Mouse (Mus musculus): Measurements from ENCODE around the gene Ell3.

Ell3 gene

DNA sequence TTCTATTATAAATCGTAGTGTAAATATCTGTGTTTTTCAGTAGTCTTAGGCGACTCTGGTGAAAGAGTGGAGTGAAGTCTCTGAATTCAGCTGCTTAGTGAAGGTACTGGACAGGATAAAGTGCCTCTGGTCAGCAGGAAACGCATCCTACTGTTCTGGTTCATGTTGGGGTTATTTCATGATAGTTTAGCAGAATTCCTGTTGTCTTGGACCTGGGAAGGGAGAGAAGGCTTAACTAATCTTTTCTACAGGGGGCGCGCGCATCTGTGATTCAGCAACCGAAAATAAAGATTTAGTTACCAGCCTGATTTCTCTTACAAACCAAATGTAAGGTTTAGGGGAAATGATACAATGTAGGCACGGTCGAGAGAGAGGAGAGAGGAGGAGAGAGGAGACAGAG lies 4.1 kb upstream of the Ell3 start:
- DNase-seq (ENCODE audit: low read depth in 1 of 2, low spot score in 2 of 2): no peak

DNA sequence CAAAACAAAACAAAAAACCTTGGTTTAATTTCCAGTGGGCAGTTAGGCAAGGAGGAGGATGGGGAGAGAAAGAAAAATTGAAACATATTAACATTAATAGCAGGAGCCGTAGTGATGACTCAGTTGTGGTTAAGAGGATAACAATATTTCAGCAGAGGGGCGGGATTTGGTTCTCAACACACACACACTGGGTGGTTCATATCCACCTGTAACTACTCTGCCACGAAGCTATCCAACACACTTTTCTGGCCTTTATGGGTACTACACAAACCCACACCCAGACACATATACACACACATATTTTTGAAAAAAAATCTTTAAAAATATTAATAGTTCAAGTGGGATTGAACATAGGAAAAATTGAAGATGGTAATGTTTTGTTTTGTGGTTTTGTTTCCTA lies 2.9 kb upstream of the Ell3 start:
- DNase-seq (ENCODE audit: low read depth in 1 of 2, low spot score in 2 of 2): no peak

DNA sequence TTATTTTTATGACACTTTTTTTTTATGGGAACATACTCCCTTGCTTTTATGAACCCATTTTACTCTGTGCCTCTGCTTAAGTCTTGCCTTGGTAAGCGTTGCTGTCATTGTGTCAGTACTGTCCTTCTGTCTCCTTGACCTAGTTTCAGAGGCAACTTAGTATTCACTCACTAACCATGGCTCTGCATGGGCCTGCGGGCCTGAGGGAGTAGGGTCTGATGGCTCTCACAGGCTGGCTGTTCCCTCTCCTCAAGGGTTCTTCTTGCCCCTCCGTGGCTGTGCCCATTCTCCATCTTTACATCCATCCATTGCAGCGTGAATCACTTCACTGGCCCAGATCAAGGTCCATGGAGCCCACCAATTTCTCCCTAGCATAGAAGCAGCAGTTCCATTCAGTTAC lies 2.4 kb upstream of the Ell3 start:
- DNase-seq (ENCODE audit: low read depth in 1 of 2, low spot score in 2 of 2): no peak

DNA sequence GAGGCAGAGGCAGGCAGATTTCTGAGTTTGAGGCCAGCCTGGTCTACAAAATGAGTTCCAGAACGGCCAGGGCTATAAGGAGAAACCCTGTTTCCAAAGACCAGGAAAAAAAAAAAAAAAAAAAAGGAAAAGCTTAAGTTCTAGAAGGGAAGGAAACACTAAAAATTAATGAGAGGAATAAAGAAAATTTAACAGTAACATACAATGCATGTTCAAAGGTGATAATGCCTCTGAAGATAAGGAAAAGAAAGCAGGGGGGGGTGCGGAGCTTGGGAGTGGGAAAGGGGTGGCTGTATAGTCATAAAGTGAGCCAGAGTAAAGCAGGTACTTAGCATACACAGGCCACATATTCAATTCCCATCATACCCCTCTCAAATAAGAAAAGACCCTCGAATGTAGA lies 1.0 kb upstream of the Ell3 start:
- DNase-seq (ENCODE audit: low read depth in 1 of 2, low spot score in 2 of 2): no peak

DNA sequence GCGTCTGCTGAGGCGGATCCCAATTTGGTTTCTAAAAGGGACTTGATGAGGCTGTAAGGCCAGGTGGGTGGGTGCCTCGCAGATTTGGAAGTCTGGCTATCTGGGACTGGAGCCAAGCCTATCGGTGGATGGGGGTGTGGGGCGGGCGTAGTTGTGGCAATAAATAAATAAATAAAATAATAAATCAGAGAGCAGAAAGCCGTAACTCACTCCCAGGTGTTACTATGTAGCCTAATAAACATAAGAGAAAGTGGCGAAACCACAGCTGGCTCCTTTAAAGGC lies 1.1 kb downstream of the Ell3 start:
- no peak for DNase-seq (ENCODE audit: low read depth in 1 of 2, low spot score in 2 of 2)

DNA sequence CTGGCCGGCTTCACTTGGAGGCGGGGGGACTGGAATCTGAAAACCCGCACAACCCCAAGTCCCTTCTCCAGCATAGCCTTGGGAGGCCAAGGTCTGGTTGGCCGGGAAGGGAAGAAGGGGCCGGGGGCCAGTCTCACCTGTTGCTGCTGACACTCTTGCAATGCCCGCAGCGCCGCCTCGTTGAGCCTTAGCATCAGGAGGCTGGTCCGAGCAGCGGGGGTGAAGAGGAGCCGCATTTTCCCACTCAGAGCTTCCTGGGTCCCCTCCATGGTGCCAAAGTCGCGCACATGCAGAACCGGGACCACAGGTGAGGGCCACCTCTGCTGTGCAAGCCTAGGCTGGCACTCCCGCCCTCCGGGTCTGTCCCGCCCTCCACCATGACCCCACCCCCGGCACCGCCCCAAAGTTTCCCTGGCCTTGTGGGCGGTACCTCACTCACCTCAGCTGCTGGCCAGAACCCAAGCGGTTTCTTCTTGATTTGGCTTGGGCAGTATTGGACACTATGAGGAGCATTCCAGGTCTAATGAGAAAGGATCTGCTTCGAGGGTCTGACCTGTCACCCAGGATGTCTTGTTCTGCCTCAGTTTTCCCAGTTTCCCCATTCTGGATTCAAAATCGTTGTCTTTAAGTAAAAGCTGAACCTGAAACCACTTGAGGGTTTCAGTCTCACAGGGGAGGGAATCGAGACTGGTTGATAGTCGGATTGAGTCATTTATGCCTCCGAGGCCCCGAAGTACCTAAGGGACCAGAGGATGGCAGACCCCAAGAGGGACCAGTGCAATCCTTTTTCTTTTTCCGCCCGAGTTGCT lies 1.6 kb downstream of the Ell3 start:
- DNase-seq (ENCODE audit: low read depth in 1 of 2, low spot score in 2 of 2): peak in 1 of 2 experiments; percentile 12

DNA sequence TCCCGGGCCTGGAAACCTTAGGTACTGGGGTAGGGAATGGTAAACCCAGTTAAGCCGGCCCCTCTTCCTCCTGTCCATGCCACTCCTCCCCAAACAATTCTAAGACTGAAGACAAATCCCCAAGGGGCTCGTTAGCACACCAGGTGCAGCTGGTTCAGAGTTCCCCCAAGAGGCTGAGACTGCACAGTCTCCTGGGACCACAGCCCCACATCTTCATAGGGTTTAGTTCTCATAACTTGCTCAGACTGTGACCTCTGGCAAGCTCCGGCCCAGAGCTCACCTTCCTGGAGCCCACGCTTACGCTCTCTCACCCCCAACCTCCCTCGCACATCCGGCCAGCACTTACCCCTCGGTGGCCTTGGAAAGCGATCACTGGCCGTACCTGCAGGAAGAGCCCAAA lies 2.3 kb downstream of the Ell3 start:
- no peak for DNase-seq (ENCODE audit: low read depth in 1 of 2, low spot score in 2 of 2)

DNA sequence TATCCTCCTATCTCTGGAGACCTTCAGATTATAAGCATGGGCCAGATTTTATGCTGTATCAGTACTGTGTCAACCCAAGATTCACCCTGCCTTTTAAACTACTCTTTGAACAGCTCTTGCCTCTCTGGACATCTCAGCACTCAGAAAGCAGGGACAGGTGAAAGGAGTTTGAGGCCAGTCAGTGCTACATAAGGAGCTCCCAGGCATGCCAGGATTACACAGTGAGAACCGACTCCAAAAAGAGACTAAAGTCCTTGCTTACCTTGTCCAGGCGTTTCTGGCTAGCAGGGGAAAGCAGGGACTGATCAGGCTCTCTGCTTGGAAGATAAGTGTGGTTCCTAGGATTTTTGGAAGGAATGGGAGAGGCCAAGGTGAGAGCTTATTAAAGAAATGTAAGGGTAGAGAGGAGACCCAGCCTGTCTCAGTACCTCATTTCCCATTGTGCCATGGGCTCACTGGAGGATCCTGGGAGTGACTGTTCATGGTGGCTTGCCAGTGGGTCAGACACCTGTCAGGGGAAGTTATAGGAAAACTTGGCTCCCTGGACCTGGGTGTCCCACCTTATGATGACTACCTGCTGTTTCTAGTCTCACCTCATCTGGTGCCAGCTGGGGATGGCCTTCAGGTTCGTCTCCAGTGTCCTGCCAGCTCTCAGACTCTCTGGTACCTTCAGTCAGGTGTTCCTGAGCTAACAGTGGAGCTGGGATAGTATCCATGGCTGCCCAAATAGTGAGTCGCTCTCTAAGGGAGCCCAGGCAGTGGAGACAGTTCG lies 3.1 kb downstream of the Ell3 start:
- no peak for DNase-seq (ENCODE audit: low read depth in 1 of 2, low spot score in 2 of 2)

DNA sequence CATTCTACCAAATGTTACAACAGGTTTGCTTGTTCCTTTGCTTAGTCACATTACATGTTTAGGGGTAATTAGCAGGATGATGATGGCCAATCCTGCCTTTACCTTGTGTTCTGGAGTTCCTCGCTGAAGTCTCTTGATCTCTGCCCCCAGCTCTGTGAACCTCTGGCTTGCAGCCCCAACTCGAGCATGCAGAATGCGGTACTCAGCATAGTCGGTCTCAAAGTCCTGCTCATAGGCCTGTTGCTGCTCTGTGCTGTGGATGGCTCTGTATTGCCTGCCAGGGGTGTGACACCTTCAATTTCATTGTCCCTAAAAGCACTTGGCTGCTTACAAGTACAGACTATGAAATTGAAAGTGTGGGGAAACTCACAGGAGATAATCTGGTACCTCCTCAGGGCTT lies 4.3 kb downstream of the Ell3 start:
- no peak for DNase-seq (ENCODE audit: low read depth in 1 of 2, low spot score in 2 of 2)

DNA sequence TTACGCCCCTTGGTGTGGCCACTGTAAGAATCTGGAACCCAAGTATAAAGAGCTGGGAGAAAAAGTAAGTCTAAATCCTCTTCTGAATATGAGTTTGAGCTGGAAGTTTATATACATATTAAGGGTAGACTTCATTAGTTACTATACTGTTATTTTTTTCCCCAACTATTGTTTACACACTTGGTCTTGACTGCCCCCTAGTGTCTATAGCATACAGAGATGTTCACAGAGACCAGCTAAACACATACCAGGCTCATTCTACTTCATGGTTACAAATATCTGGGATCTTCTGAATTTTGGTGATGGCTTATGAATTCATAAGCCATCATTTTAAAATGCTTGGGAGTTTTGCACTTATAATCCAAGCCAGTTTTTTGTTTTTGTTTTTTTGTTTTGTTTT lies 9.2 kb downstream of the Ell3 start:
- DNase-seq (ENCODE audit: low read depth in 1 of 2, low spot score in 2 of 2): no peak

DNA sequence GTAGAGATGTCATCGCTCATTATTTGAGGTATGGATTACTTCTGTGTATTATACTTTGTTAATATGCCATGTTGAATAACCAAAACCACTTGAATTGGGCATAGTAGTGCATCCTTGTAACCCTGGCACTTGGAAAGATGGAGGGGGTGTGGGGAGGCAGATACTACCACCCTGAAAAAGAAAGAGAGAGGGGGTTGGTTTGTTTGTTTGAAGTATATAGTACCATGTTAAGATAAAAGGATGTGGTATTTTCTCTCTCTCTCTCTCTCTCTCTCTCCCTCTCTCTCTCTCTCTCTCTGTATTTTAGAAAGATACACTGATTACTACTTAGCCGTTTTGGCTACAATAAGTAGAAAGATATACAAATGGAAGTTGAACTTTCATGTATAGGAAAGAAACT lies 18.2 kb downstream of the Ell3 start:
- DNase-seq (ENCODE audit: low read depth in 1 of 2, low spot score in 2 of 2): no peak

DNA sequence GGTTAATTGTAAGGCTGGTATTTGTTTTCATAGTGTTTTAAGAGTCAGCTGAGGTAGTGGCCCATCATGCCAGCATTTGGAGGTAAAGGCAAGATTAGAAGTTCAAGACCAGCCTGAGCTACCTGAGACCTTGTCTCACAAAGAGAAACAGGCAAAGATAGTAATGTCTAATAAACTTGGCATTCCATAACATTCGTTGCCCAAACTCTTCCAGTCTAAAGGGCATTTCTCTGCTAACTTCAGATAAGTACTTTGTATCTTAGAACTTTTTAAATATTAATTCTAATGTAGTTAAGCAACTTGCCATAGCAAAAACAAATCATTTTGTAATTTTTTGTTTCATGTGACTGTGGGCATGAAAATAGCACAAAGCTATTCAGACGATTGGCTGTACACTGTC lies 20.9 kb downstream of the Ell3 start:
- no peak for DNase-seq (ENCODE audit: low read depth in 1 of 2, low spot score in 2 of 2)

DNA sequence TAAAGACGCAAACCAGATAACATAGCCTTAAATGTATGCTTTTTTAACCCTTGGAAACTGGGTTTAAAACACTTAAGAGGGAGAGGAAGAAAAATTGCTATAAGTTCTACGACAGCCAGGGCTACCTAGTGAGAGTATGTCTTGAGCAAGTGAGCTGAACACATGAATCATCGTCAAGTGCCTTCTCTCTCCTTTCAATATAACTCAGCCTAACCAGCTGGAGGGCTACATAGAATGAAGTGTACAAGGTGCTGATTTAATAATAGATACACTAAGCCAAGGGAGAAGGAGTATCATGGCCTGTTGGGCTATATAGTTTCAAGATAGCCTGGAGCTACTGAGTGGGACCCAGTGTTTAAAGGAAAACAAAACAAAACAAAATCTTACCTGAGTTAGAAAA lies 25.6 kb downstream of the Ell3 start:
- no peak for DNase-seq (ENCODE audit: low read depth in 1 of 2, low spot score in 2 of 2)

DNA sequence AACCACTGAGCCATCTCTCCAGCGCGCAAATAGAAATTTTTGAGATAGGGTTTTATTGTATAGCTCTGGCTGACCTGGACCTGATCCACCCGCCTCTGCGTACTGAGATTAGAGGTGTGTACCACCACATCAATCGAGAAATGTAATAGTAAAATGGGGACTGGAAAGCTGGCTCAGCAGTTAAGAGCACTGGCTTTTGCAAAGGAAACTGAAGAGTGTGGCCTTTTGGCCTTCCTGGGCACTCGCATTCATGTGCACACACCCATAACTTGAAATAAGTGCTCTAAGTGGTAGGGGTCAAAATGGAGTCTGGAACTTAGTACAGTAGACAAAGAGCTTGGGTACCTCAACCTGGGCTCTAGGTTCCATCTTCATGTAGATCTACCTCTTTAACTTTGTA lies 27.7 kb downstream of the Ell3 start:
- no peak for DNase-seq (ENCODE audit: low read depth in 1 of 2, low spot score in 2 of 2)

DNA sequence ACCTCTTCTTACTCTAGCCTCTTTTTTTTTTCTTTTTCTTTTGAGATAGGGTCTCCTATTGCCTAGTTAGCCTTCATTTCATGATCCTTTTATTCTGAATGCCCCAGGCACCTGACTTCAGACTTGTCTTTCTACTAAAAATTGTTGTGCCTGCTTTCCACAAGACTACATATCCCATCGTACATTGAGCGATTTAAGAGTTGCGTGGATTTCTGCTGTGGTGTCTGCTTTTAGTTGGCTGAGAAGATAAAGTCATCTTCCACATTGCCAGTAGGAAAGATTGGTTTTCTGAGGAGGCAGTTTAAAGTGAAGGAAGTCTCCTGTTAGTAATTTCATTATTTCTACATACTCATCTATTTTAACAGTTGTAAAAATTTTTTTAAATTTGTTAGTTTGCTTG lies 28.5 kb downstream of the Ell3 start:
- DNase-seq (ENCODE audit: low read depth in 1 of 2, low spot score in 2 of 2): no peak

DNA sequence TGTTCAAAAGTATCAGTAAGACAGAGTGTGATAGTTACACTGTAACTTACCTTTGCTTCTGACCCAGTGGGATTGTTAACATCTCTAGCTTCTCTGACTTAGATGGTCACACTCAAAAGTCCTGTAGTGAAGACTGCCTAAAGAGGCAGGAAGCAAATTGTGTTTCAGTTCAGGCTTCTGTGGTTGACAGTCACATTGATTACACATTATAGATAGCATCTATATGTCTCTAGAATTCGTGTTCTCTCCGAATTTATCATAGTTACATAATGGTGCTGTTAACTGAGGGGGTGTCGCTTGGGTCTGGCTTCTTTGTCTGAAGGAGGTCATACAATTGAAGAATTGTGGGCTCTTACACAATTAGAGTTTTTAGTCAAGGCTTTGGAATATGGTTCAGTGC lies 29.0 kb downstream of the Ell3 start:
- DNase-seq (ENCODE audit: low read depth in 1 of 2, low spot score in 2 of 2): no peak

DNA sequence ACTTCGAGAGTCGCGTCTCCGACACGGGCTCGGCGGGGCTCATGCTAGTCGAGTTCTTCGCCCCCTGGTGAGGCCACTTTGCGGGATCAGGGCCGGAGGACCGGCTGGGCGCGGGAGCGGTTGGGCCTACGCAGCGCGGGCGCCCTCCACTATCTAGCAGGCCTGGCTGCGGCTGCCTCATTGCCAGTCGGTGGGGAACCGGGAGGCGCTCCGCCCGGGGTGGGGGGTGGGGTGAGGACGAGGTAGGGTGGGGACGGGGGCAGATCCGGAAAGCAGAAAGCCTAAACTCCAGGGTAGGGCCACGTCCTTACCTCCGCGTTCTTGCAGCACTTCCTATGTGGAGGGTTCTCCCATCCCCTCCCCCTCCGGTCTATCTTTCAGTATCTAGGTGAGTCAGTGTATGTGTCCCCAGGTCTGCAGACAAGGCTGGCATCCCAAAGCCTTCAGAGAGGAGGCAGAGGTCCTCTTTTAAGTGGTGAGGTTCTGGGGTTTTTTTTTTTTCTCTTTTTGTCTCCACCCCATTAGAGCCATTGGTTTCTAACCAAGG lies 29.9 kb downstream of the Ell3 start:
- DNase-seq (ENCODE audit: low read depth in 1 of 2, low spot score in 2 of 2): no peak

DNA sequence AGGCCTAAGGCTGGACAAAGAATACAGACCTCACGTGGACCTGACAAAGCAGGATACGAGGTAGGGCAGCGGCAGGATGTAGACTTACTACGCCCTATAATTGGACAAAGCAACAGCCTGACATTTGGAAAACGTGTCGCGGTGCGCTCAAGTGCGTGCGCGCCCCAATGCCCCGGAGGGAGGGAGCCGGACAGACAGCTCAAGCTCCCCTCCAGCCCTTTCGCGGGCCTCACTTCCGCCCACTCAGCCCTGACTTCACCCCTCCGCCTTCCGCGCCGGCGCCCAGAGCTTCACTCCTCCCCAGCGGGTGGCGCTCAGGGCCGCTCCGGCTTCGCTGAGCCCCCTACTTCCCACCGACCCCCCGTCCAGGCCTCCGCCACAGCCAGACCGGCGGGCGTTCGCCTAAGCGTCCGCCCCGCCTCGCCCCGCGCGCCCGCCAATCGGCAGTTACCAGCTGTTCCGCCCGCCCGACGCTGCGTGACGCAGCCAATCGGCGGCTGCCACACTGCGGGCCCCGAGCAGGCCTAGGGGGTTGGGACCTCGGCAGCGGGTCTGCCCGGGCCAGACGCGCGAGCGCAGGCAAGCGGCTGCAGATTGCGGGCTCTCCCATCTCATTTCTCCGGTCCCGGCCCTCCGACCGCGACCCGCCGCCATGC lies 30.6 kb downstream of the Ell3 start, which contains the start of the genes Pdia3 and Catsper2:
Gene Pdia3, plus strand, starts transcription at position 389 of the 656 bp plus-strand sequence.
Gene Catsper2, minus strand, starts transcription at position 406 of the 656 bp plus-strand sequence.
- DNase-seq (ENCODE audit: low read depth in 1 of 2, low spot score in 2 of 2): peak; percentile 83 to 89

DNA sequence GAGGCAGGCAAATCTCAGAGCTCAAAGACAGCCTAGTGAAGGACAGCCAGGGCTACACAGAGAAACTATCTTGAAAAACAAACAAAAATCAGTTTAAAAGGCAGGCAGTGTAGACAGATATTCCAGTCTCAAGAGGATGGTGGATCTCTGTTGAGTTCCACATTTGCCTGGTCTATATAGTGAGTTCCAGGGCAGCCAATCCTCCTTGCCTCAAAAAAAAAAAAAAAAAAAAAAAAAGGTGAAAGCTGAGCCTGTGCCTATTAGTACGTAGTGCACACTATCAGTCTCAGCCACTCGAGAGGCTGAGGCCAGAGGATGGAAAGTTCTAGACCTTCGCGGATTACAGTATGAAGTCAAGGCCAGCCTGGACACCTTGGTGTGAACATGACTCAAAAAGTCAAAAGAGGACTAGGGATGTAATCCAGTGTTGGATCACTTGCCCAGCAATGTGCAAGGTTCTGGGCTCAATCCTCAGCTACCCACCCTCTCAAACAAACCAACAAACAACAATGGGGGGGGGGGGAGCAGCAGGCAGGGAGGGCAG lies 31.2 kb downstream of the Ell3 start:
- no peak for DNase-seq (ENCODE audit: low read depth in 1 of 2, low spot score in 2 of 2)

DNA sequence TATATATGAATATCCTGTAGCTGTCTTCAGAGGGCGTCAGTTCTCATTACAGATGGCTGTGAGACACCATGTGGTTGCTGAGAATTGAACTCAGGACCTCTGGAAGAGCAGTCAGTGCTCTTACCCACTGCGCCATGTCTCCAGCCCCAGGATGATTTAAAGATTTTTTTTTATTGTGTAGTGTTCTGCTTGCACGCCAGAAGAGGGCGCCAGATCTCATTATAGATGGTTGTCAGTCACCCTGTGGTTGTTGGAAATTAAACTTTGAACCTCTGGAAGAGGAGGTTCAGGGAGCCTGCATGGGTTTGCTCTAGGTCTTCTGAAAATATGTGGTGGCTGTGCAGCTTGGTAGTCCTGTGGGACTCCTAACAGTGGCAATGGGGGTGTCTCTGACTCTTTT lies 35.9 kb downstream of the Ell3 start:
- peak; percentile 5 to 37 for DNase-seq (ENCODE audit: low read depth in 1 of 2, low spot score in 2 of 2)

DNA sequence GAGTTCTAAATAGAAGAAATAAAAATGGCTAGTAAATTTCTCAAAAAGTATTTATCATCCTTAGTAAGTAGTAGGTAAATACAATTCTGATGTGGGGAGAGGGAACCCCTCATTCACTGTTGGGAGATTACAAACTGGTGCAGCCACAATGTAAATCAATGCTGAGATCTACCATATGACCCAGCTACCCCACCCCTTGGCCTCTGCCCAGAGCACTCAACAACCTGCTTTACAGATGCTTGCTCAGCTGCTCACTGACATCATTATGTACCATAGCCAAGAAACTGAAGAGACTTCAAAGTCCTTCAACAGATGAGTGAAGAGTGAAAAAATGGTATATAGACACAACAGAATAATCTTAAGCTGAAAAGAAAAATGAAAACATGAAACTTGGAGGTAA lies 40.8 kb downstream of the Ell3 start:
- DNase-seq (ENCODE audit: low read depth in 1 of 2, low spot score in 2 of 2): no peak

DNA sequence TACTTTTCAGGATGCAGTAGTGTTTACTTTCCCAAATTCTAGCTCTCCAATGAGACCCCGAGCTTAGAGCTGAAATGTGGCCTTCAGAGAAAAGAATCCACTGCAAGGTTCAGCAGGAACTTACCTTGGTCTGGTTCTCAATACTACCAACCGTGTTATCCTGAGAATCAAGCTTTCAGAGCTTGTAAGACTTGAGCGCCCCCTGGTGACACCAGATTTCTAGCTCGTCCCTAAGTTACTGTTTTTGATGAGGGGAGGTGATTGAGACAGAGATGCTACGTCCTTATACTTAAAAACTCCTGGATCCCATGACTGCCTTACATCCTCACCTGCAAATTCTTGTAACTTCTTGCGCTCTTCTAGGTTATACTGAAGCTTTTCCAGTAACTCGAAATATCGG lies 47.5 kb downstream of the Ell3 start:
- DNase-seq (ENCODE audit: low read depth in 1 of 2, low spot score in 2 of 2): peak in 1 of 2 experiments; percentile 32
